Comparison of ENCODE assay signal across 9 mouse cellular contexts in genomic region chr9:29834911-29835310, GRCm38 (mm10).
A peak's percentile ranks its signal among the peaks of the same experiment; 100 is the strongest.
DNase-seq lines count a peak whose midpoint lies in the region; ATAC-seq and TF ChIP-seq lines count a peak whose summit lies in the region.
"Had no signal": no experiment of that assay in that cellular context is flagged by ENCODE, and none has a peak within 500 bp of the region (broad histone marks: within the 10 kb centered on the region; RNA-seq: fewer than 3 reads in every experiment).

No protein-coding gene starts in this region.

- 71% methylated on average over 5 of the region's 5 CpGs for WGBS in lung, postnatal 0 days
- 56% methylated on average over 5 of the region's 5 CpGs for WGBS in midbrain, embryonic 15.5 days

- no peaks in the 10 kb centered on the region for H3K4me1 ChIP-seq in lung, postnatal 0 days (ENCODE audit: insufficient read depth, low read depth, low read length)
- peaks cover 45% of the 10 kb centered on the region for H3K4me1 ChIP-seq in midbrain, embryonic 15.5 days

- no peak for ATAC-seq in lung, postnatal 0 days
- no peak for ATAC-seq in midbrain, embryonic 15.5 days (replicated peaks)
- no peak for ATAC-seq in megakaryocyte-erythroid progenitor cell, adult 5-6 weeks (replicated peaks; ENCODE audit: low FRiP score, low TSS enrichment, poor library complexity, severe bottlenecking)

- TF ChIP-seq CTCF in lung, postnatal 0 days (IDR thresholded peaks at IDR 0.05): no peak

- H3K27me3 ChIP-seq in lung, postnatal 0 days (replicated peaks; ENCODE audit: insufficient read depth, low read length): no peaks in the 10 kb centered on the region
- no peaks in the 10 kb centered on the region for H3K27me3 ChIP-seq in midbrain, embryonic 15.5 days (replicated peaks)

- no peak overlapping the region for H3K4me3 ChIP-seq in lung, postnatal 0 days (ENCODE audit: low read depth, low read length)
- no peak overlapping the region for H3K4me3 ChIP-seq in midbrain, embryonic 15.5 days
- H3K4me3 ChIP-seq: midbrain, embryonic 12.5 days had no signal

- no peak for TF ChIP-seq EP300 in lung, postnatal 0 days (IDR thresholded peaks at IDR 0.05)

- no peaks in the 10 kb centered on the region for H3K9me3 ChIP-seq in lung, postnatal 0 days (ENCODE audit: low read length)
- no peaks in the 10 kb centered on the region for H3K9me3 ChIP-seq in midbrain, embryonic 15.5 days
- H3K9me3 ChIP-seq: midbrain, embryonic 12.5 days had no signal

- peak; percentile 8 to 19 for DNase-seq in lung, adult 18-20 months
- no peak for DNase-seq in lung, postnatal 0 days (ENCODE audit: low spot score)
- DNase-seq in cerebellum, adult 9-11 months: peak; percentile 71
- peak; percentile 54 for DNase-seq in heart, postnatal 4 days
- DNase-seq in retina, postnatal 1 day: no peak
- no peak for DNase-seq in thymus, postnatal 36 days

- no peak overlapping the region for H3K9ac ChIP-seq in lung, postnatal 0 days (replicated peaks; ENCODE audit: low read depth)
- no peak overlapping the region for H3K9ac ChIP-seq in midbrain, embryonic 15.5 days
- H3K9ac ChIP-seq: midbrain, embryonic 12.5 days had no signal

- no peak overlapping the region for H3K4me2 ChIP-seq in lung, postnatal 0 days (replicated peaks; ENCODE audit: low read depth, low read length)
- no peak overlapping the region for H3K4me2 ChIP-seq in midbrain, embryonic 15.5 days
- H3K4me2 ChIP-seq: midbrain, embryonic 12.5 days had no signal

- H3K27ac ChIP-seq in lung, postnatal 0 days (ENCODE audit: low read length): no peak overlapping the region
- peak overlapping the region; percentile 31 for H3K27ac ChIP-seq in midbrain, embryonic 15.5 days
- H3K27ac ChIP-seq: midbrain, embryonic 12.5 days had no signal

- no peaks in the 10 kb centered on the region for H3K36me3 ChIP-seq in lung, postnatal 0 days (ENCODE audit: insufficient read depth, low read length)
- H3K36me3 ChIP-seq in midbrain, embryonic 15.5 days (replicated peaks): no peaks in the 10 kb centered on the region
- H3K36me3 ChIP-seq: midbrain, embryonic 12.5 days had no signal

Comparison
In these comparisons a context has a peak if more than half of its experiments do, and no peak if none do; other contexts are left out.
1. DNase-seq: peak in lung, adult 18-20 months (2 of 2), cerebellum, adult 9-11 months (single experiment) and heart, postnatal 4 days (single experiment); none in lung, postnatal 0 days (single experiment), retina, postnatal 1 day (single experiment) and thymus, postnatal 36 days (0 of 2).